Mouse (Mus musculus) inflammation-experienced regulatory T-cells (primary cell): ENCODE results near the gene Letmd1. TPM values are rescaled to one million over a fixed set of nuclear protein-coding genes. Genes with fewer than 3 reads are reported as not detected.

Experiments used
- polyA plus RNA-seq, 2 experiments: library from polyadenylated mRNA; unstranded; fragments of 100-300 nt; shearing (Covaris generic); gene quantifications; one replicate each; pipeline ENCODE4 v1.2.1; 2017

The Letmd1 gene
- polyA plus RNA-seq, result 10 to 100 TPM; 38.1 to 40.7 TPM

DNA sequence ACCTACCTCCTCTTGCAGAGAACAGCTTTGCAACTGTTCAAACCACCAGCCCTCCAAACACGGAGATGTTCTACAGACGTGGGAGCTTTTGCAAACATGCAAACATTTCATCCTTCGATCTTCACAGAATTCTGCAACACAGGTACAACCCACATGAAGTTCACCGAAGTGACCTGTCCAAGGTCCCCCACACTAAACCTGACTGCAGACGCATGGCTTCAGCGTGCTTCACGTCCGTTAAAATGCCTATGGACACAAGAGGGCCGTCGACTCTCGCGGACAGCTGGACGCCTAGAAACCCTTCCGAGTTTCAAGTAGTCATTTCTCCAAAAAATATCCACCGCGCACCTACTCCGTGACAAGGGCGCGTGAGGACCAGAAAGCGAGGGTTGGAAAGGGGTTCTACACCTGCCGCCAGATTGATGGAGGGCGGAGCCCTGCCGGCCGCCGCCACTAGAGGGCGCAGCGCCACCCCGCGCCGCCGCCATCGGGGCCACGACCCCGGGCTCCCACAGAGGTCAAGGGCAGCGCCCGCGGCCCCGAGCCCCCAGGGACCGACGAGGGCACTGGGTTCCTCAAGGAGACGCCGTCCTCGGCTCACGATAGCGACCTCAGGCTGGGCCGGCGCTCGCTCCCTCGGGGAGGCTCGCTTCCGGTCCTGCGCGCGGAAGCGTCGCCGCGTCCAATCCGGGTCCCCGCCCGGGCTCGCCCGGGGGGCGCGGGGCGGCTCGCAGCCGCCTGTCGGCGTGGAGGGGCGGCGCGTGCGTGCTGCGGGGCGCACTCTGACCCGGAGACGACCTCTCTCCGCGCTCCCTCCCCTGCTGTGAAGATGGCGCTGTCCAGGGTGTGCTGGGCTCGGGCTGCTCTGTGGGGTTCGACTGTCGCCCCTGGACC lies at the start of gene Letmd1:
Letmd1 (plus strand) TSS at position 729 of the 894 bp plus-strand sequence.

GRCm38 (mm10) chr15:100421758-100422197 lies 47.0 kb upstream of the Letmd1 start, which contains the start of gene Gm5475:
Gm5475 (plus strand) TSS chr15:100422147.

DNA sequence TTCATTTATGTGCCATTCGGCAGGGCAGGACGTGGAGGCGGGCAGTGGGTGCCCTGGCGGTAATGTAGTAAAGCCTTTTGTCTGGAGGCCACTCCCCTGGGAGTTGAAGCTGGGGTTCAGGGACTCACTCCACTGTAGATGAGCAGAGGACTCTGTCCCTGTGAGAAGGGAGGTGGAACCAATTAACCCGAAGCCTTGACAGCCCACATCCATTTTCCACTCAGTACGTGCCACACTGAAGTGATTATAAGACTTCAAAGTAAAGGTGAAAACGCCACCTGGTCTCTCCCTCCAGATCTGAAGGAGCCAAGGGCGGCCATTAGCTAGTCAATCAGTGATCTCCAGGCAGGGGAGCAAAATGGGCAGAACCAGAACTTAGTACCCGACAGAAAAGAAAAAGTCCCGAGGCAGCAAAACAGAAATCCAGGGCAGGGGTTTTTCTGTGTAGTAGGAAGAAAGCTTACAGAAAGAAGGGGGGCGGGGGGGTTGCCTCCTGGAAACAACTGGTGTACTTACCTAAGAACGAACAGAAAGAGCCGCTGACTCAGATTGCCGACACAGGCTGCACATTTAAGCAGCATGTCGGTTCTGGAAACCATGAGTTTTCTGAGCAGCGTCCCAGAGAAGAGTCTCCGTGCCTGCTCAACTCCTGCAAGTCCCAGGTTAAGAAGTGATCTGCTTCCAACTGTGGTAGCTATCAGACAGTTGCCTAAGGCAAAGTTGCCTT lies 44.3 kb upstream of the Letmd1 start, which contains the start of gene Slc11a2:
Slc11a2 (minus strand) TSS at position 677 of the 727 bp plus-strand sequence.

GRCm38 (mm10) chr15:100495102-100495501 lies 26.3 kb downstream of the Letmd1 start, which contains the start of gene Csrnp2:
Csrnp2 (minus strand) TSS chr15:100495488.

Other genes starting within 250 kb of the Letmd1 start
- gene Atf1, start 241.2 kb upstream of the Letmd1 start, polyA plus RNA-seq, result 10 to 100 TPM; 47.5 to 63.5 TPM
- 1 to 10 TPM in 1 of 2 experiments, under 1 TPM in 1; 0.11 to 1.0 TPM for gene Tmprss12, start 188.2 kb upstream of the Letmd1 start, polyA plus RNA-seq
- 10 to 100 TPM in 1 of 2 experiments, 1 to 10 TPM in 1; 8.0 to 10.4 TPM for gene Mettl7a1, start 164.9 kb upstream of the Letmd1 start, polyA plus RNA-seq
- under 1 TPM; 0.11 to 0.82 TPM for gene Mettl7a3, start 134.1 kb upstream of the Letmd1 start, polyA plus RNA-seq
- gene Methig1, start 115.9 kb upstream of the Letmd1 start, polyA plus RNA-seq, result 1 to 10 TPM in 1 of 2 experiments, not detected in 1; 1.9 TPM
- gene Mettl7a2, start 115.8 kb upstream of the Letmd1 start, polyA plus RNA-seq, result not detected
- gene Higd1c, start 104.5 kb upstream of the Letmd1 start, polyA plus RNA-seq, result under 1 TPM in 1 of 2 experiments, not detected in 1; 0.78 TPM
- gene Gm5475, start 46.9 kb upstream of the Letmd1 start, polyA plus RNA-seq, result 1 to 10 TPM in 1 of 2 experiments, under 1 TPM in 1; 0.68 to 2.5 TPM
- gene Slc11a2, start 44.0 kb upstream of the Letmd1 start, polyA plus RNA-seq, result 10 to 100 TPM; 23.2 to 36.7 TPM
- gene Csrnp2, start 26.5 kb downstream of the Letmd1 start, polyA plus RNA-seq, result 1 to 10 TPM; 4.3 to 8.5 TPM
- gene Tfcp2, start 83.0 kb downstream of the Letmd1 start, polyA plus RNA-seq, result 10 to 100 TPM in 1 of 2 experiments, 1 to 10 TPM in 1; 10.0 to 10.5 TPM
- 10 to 100 TPM; 20.7 to 34.9 TPM for gene Pou6f1, start 131.0 kb downstream of the Letmd1 start, polyA plus RNA-seq
- 100 to 1,000 TPM; 557 to 627 TPM for gene Dazap2, start 146.3 kb downstream of the Letmd1 start, polyA plus RNA-seq
- gene Smagp, start 167.9 kb downstream of the Letmd1 start, polyA plus RNA-seq, result 1 to 10 TPM in 1 of 2 experiments, under 1 TPM in 1; 0.82 to 1.4 TPM
- 100 to 1,000 TPM; 640 to 761 TPM for gene Bin2, start 200.5 kb downstream of the Letmd1 start, polyA plus RNA-seq
- gene Cela1, start 218.9 kb downstream of the Letmd1 start, polyA plus RNA-seq, result 10 to 100 TPM in 1 of 2 experiments, 1 to 10 TPM in 1; 4.3 to 14.3 TPM